Mouse (Mus musculus): ENCODE results near the gene Baiap2.

Gene Baiap2

DNA sequence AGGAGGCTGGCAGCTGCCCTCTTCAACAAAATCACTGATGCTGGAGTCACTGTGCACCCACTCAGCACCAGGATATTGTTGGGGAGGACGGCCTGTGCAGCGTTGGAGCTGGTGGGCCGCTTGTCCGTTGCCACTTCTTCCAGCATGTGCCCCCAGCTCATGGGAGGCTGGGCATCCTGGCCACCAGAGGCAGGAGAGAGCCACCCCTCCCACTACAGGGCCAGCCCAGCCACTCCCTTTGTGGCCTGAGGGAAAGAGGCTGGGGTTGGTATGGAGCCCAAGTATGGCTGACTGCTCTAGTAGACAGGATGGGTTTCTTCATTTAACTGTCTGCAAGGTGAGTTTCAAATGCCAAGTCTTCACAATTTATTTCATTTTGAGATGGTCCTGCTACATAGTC is 72.2 kb downstream of the Baiap2 start:
- DNase-seq: no peak

DNA sequence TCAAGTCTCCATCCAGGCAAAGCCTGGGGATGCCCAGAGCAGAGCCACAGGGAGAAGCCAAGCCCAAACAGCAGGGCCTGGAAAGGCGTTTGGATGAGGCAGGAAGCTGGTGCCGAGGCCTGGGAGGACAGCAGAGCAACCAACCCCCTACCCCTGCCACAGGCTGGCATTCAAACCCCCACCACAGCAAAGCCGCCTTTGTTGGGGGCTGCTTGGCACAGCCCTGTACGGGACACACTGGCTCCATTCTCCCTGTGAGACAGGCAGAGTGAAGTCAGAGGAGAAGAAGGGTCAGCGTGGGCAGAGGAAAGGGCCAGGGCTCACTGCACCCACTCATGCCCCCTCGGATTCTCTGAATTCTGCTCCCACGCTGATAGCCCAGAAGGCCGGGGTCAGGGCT is 74.4 kb downstream of the Baiap2 start:
- no peak for DNase-seq

DNA sequence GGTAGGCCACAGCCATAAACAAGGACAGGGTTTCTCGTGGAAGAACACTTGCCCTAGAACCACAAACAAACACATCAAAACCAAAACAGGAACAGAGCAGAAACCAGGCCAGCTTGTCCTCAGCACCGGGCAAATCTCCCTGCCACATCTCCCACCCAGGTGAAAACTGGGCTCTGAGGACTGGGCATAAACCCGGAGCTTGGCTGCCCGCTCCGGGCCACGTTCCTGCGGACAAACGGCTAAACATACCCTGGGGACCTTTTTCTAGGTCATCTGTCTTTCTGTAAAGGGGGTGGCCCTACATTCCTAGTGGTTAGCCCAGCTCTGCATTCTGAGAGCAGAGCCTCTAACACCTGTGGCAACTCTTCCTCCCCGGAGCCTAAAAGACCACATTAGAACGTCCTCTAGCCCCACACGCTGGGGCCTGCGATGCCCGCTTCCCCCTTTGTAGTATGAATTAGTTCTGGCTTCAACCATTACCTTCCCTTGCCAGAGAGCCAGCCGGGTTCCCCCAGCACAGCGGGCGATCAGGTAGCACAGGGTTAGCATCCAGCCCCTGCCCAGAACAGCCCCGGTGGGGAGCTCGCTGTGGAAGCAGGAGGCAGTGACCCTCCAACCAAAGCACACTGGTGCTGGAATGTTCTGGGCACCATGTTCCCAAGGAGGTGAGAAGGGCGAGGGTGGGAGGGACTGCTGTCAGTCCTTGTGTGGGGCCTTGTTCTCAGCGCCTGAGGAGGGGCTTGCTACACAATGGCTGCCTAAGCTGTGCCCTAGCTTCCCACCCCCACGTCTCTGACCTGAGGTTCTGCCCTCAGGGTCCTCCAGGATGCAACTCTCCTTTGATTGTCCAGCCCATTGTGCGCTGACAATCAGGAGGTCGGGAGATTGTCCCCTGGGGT is 77.2 kb downstream of the Baiap2 start:
- no peak for DNase-seq

DNA sequence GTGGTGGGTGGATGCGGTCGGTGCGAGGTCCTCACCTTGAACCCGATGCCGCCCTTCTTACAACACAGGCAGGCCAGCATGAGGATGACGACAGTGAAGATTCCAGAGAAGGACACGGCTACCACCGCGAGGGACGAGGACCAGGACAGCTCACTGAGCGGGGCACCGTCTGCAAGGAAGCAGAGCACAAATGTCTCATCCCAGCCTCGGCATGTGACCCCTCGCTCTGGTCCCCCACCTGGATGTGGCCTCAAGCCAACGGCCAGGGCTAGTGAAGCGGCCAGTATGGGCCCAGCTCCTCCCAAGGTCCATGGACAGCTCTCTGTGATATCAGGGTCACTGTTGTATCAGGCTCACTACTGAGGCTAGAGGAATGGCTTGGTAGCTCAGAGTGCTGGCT is 78.8 kb downstream of the Baiap2 start:
- DNase-seq: no peak

DNA sequence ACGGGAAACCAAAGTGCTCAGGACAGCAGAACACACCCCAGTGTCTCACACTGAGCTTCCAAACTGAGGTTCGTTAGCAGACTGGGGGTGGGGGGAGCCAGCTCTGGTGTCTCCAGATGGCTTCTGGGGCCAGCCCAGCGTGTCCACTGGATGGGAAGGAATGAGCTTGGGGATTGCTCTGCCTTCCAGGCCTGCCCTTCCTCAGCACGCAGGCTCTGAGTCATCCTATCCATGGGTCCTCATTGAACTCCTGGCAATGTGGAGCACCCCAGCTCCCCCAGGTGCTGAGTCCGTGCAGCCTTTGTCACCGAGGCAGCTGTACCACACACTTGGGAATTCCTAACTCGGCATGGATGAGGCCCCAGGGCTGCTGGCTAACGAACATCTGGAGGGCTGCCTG is 79.7 kb downstream of the Baiap2 start:
- DNase-seq: no peak

DNA sequence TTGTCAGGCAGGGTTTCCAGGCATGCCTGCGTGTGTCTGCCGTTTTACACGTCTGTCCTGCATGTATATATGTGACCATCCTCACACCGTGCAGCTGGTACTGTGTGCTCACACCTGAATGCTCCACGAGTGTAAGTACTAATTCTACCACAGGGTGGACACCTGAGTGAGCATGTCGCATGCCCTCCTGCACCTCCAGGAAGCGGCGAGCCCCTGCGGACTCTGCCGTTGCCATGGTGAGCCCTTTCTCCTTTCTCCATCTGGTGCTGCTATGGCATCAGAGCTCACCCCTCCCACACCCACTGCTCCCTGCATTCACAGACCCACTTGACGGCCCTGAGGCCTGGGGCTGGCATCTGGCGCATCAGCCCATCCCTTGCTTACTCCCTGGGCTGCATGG is 80.3 kb downstream of the Baiap2 start:
- DNase-seq: no peak

DNA sequence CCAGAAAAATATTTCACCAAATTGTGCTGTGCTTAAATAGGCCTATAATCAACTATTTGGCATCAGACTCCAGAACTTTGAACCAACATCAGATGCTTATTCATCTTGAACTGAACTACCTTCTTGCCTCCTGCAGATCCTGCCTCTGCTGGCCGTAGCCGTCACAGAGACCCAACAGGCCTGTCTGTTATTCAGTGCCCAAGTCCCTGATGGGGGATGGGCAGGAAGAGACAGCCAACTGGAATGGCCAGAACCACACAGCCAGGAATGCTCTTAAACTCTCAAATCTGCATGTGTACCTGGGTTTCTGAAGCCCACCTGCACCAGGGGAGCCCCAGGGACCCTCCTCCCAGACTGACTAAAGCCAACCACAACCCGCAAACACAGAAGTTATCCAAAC is 84.4 kb downstream of the Baiap2 start:
- DNase-seq: peak; percentile 33 to 40

DNA sequence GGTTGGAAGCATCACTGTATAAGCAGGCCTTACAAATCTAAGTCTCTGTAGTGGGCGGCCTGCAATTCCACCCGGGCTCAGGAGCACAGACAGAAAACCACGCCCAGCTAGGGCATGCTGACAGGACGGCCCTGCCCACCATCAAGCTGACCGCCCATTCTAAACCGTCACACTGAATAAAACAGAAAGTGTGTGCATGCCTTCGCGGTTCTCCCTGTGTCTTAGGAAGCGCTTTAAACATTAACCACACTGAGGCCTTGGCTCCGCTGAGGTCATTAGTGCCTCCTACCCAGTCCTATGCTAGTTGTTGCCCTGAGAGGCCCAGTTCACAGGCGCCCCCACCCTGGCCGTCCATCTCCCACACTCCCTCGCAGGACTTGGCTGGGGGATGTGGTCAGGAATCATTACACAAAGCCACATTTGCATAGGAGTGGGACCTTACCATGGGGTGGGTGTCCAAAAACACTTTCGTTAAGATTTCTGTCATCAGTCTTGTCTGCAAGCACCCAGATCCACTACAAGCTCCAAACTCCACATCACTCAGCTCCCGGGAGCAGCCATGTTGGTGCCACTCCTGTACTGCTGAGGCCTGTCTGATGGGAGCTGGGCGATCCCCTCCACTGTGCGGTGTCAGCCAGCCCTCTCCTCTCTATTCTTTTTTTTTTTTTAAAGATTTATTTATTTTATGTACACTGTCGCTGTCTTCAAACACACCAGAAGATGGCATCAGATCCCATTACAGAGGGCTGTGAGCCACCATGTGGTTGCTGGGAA is 85.9 kb downstream of the Baiap2 start:
- peak; percentile 84 to 87 for DNase-seq

DNA sequence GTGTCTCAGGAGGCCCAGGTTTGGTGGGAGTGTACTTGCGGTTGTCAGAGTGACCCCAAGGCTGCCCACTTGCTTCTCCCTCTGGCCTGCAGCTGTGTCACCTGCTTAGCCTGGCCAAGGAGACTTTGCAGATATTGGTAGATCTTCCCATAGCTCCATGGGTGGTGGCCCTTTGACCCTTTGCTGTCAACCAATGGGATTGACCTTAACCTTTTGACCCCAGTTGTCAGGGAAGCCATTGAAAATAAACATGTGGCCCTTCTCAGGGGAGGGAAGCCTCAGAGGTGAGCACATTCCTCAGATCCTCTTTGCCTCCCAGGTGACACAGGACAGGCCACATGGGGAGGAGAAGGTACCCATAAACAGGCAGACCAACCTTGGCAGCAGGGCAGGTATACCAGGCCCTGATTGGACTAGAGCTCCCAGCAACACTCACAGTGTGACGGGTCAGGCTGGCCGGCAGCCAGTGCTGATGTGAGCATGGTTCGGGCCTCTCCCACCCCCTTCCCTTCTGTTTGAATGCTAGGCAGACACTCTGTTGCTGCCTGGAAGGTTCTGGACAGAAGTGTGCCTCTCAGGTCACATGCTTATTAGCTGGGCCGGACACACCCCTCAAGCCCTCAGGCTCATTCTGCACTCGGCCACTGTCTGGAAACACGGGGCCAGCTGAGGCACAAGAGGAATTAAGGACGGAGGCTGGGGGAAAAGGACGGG is 87.0 kb downstream of the Baiap2 start:
- peak; percentile 82 to 84 for DNase-seq

DNA sequence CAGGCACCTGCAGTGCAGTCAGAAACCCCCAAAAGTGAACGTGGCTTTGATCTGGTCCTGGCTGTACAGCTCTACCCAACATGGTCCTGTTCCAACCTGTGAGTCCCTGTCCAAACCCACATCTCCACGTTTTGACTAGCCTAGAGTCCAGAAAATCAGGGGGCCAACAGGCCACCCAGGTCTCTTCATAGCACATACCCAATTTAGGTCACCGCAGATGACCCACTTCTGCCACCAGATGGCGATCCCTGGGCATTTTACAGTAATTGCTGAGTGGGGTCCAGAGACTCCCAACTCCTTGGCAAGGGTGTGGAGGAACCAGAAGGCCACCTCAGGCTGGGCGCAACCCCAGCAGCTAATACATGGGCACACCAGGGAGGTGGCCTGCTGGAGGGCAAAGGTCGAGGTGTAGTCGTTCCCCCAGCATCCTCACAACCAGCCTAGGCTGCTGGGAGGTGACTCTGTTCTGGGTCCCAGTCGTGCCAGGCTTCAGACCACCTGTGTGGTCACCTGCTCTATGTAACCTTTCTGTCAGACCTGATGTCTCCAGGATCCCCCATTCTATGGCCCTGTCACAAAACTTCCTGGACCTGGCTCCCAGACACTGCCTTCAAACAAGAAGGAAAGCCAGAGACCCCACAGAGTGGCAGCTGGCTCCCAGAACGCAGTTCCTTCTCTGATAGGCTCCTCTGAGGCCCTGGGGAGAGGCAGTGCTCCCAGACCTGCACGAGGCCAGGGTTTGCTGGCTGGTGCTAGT is 87.8 kb downstream of the Baiap2 start:
- peak; percentile 48 to 61 for DNase-seq

DNA sequence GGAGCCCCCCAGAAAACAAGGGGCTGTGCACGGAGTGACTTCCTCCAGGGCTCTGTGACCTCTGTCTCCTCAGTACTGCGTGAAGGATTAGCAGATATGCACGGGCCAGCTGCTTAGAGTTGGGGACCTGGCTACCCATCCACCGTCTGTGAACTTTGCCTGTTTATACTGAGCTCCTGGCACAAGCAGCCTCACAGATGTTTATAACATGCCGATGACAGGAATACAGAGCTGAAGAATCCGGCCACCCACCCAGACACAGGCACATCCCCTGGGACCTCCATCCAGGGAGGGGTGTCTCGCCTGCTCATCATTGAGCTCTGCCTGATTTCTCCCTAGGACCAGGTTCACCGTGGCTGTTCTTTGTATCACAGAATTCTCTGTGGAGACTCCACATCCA is 89.5 kb downstream of the Baiap2 start:
- DNase-seq: no peak

DNA sequence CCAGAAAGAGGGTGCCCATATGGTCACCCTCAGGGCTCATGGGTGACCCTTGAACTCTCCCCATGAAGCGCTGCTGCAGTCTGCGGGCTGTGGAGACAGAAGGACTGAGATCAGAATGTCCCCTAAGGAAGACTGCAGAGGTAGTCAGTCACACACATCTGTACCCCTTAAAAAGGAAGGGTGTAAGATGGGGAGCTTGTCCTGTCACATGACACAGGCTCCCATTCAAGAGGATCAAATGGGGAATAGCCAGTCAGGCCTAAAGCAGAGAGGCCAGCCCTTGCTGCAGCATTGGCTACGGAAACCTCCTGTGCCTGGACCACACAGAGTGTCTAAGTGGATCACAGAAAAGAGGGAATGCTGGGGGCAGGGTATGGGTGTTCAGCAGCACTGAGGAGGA is 90.9 kb downstream of the Baiap2 start:
- DNase-seq: no peak

DNA sequence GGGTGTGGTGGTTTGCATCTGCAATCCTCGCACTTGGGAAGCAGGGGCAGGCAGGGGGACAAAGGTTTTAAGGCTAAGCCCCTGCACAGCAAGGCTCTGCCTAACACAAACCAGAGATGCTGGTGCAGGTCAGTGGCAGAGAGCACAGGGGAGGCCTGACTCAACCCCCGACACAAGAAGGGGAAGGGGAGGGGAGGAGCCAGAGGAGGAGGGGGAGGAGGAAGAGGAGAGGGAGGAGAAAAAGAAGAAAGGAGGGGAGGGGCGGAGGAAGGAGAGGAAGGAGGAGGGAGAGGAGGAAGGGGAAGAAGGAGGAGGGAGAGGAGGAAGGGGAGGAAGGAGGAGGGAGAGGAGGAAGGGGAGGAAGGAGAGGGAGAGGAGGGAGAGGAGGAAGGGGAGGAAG is 91.7 kb downstream of the Baiap2 start:
- no peak for DNase-seq

DNA sequence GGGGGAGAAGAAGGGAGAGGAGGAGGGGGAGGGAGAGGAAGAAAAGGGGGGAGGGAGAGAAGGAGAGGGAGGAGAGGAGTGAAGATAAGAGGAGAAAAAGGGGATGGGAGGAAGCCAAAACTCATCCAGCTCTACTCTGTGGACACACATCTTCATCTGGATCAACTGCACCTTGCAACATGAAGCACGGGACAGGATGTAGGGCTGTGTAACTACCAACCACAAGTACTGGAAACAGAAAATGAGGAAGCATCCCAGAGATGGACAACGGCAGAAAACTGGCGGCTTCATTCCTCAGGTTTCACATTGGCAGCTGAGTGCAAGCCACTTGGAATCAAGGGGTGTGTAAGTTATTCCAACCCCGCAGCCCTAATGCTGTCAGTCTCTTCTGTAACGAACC is 92.2 kb downstream of the Baiap2 start:
- no peak for DNase-seq

DNA sequence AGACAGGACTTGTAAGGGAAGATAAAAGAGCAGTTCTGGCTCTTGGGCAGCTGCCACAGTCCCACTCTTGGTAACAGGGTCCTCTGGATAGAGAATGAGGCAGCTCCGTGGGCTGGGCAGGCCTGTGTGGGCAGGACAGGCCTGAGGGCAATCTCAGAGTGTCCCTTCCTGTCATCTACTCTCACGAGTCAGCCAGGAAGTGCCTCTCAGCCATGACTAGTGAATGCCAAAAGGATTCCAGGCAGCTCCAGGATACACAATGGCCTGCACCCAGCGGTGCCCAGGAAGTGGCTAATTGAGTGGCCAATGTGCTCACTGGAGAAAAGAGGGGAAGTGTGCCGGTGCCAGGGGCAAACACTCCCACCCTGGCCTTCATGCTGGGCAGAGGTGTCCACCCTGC is 97.0 kb downstream of the Baiap2 start:
- DNase-seq: no peak

DNA sequence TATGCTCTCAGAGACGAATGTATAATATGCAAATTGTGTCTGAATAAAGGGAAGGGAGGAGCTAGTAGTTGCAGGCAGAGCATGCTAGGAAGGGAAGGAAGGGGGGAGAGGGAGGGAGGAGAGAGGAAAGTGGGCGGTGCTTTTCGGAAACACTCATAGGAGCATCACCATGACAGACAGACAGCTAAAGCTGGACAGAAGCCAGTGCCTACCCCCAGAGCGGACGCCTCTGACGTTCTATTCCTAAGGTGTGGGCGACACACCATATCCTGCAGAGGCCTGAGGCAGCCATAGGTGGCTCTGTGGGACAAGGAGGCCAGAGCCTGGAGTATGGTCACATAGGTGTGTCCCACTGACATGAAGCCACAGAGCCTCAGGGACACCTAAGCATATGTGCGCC is 97.9 kb downstream of the Baiap2 start:
- DNase-seq: no peak

DNA sequence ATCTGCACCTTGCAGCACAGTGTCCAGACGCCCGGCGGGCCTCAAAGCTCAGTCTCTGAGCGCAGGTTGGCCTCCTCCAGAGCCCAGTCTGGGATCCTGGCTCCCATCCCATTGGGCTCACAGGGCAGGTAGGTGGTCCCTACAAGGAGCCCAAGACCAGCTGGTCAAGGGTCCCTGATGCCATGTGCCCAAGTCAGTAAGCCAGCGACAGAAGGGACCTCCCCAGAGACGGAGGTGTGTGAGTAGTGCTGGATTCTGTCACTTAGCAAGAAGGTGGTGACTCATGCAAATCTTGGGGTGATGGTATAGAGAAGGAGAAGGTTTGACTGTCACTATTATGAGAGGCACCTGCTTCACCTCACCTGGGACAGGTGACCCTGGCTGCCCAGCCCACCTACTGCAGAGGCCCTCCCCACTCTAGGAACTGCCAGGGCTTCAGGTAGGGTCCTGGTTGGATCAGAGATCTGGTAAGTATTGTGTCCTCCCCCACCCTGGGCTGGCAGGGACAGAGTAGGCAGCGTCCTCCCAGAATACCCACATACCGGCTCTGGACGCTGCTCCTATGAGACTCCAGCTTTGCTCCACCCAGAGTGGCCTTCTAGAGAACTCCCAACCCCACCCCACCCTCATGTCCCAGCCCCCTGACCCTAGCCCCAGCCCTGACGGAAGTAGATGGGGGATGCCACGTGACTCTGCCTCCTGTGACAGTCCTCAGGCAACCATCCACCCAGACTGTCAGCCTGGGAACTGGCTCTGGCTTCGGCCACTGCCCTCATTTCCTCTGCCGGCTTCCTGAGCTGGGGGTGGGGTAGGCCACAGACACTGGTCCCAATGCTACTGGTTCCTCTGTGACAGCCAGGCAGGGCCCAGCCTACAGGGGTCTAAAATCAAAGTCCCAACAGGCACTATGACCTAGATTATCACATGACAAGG is 98.9 kb downstream of the Baiap2 start:
- DNase-seq: peak; percentile 75 to 82

DNA sequence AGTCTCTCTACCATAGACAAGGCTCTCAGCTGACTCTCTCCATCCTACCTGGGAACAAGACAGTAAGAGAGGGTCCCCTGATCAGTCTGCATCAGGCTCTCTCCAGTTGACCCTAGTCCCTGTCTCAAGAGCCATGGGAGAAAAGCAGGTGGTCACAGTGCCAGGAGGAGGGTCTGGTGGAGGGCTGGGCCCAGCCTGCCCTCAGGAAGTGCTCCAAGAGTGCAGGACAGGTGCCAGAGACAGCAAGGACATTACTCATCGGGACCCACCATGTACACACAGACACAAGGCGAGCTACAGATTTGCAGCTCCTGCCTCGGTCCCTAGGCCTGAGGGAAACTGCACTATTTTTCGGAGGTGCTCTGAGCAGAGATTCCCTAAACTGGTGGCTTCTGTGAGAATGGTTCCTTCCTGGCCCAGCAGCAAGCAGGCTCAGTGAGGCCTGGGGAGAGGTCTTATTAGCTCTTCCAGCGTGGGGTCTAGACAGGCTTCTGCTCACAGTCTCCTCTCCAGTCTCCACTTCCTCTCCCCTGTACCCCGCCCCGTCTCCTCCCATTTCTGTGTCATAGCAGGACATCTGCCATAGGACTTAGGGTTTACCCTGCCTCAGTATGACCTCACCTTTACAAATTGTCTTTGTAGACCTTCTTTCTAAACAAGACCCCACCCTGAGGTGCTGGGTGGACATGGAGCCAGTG is 99.7 kb downstream of the Baiap2 start:
- no peak for DNase-seq

DNA sequence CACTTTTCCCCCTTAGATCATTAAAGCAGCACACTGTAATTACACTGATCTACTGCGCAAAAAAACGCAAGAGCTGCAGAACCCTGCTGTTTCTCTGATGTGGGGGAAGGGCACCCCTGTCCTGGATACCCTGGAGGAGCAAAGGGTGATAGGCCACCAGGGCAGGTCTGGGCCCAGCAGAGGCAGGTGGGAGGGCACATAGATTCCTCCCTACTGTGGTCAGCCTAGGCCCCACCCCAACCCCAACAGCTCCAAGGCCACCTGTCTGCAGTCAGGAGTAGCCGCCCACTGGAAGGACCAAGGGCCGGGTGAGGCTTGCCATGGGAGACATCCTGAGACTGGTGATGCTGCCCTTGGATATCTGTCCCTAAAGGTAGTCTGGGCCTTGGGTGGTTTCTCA is 102.8 kb downstream of the Baiap2 start:
- no peak for DNase-seq

DNA sequence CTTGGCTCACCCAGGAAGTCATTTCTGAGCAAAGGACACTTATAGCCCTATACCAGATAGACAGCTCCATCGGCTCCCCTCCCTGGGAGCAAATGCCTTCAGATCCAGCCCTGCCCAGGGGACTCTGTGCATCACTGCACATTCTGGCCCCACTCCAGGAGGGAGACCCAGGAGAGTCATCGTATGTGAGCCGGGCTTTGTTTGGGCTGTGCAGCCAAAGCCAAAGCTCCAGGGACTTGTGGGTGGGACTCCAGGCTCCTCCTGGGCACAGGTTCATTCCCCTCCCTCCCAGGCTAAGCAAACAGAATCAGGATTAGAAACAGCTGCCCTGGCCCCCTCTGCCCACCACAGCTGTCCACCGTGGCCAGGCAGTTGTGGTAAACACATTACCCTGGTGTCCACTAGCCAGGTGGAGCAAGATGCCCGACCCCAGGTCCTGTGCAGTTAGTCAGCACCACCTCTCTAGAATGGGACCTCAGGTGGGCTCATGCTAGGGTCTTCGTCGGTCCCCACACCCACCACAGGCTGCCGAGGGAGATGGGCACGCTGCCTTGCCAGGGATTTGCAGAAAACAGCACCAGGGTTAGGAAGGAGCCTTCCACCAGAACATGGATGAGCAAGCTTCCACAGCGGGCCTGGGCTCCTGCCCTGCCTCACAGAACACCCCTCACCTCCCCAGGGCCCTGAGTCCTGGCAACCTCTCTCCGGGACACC is 103.4 kb downstream of the Baiap2 start:
- DNase-seq: no peak

Data from kidney, adult 8-10 months (tissue).